ENCODE assay signal across 22 mouse cellular contexts in the genomic region with DNA sequence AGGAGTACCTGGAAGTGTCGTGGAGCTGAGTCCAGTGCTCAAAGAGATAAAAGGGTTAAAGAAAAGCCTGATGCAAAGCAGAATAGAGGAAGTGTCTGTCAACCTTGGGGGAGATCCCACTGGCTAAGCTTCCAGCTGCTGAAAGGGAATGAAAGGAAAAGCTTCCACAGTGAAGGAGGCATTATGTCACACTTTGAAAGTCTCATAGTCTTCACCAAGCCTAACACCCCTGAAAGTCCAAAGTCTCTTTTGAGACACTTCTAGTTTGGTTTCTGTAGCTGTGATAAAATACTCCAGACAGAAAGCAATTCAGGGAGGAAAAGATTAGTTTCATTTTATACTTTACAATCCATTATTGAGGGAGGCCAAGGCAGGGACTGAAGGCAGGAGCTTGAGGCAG.
DNase-seq lines count a peak whose midpoint lies in the region; ATAC-seq and TF ChIP-seq lines count a peak whose summit lies in the region.
"Had no signal": no experiment of that assay in that cellular context is flagged by ENCODE, and none has a peak within 500 bp of the region (broad histone marks: within the 10 kb centered on the region; RNA-seq: fewer than 3 reads in every experiment).

No protein-coding gene starts in this region.

- H3K36me3 ChIP-seq in midbrain, embryonic 11.5 days (ENCODE audit: control insufficient read depth, insufficient read depth, low read length), result no peaks in the 10 kb centered on the region
- no peaks in the 10 kb centered on the region for H3K36me3 ChIP-seq in midbrain, embryonic 15.5 days (replicated peaks)
- no peaks in the 10 kb centered on the region for H3K36me3 ChIP-seq in intestine, embryonic 15.5 days
- no peaks in the 10 kb centered on the region for H3K36me3 ChIP-seq in intestine, embryonic 16.5 days (ENCODE audit: control insufficient read depth, insufficient read depth, low read length)
- no peaks in the 10 kb centered on the region for H3K36me3 ChIP-seq in intestine, postnatal 0 days (ENCODE audit: control insufficient read depth, insufficient read depth)
- H3K36me3 ChIP-seq in hindbrain, embryonic 11.5 days (ENCODE audit: control insufficient read depth, insufficient read depth, low read length), result no peaks in the 10 kb centered on the region
- no peaks in the 10 kb centered on the region for H3K36me3 ChIP-seq in thymus, adult 2 months (ENCODE audit: control insufficient read depth, insufficient read depth, low read length)
- H3K36me3 ChIP-seq: G1E had no signal

- TF ChIP-seq POLR2A in thymus, adult 2 months (IDR thresholded peaks at IDR 0.05; ENCODE audit: control insufficient read depth, extremely low read depth, insufficient read depth, low read length, poor library complexity), result no peak

- WGBS in midbrain, embryonic 11.5 days, result 50% methylated on average over 1 of the region's 1 CpGs
- 20% methylated on average over 1 of the region's 1 CpGs for WGBS in midbrain, embryonic 15.5 days
- 34% methylated on average over 1 of the region's 1 CpGs for WGBS in intestine, embryonic 15.5 days
- 55% methylated on average over 1 of the region's 1 CpGs for WGBS in intestine, embryonic 16.5 days
- 37% methylated on average over 1 of the region's 1 CpGs for WGBS in intestine, postnatal 0 days
- WGBS in hindbrain, embryonic 11.5 days, result 43% methylated on average over 1 of the region's 1 CpGs
- WGBS in thymus, adult 2 months, result 38% methylated on average over 1 of the region's 1 CpGs

- peak; percentile 41 for DNase-seq in midbrain, embryonic 11.5 days (ENCODE audit: low spot score, missing footprints)
- no peak for DNase-seq in hindbrain, embryonic 11.5 days (ENCODE audit: low spot score)
- DNase-seq in thymus, adult 2 months, result no peak
- no peak for DNase-seq in right cerebral cortex, postnatal 36 days (ENCODE audit: low spot score in 2 of 2)
- DNase-seq: adrenal gland, adult 2 months; adrenal gland, adult 8-10 months; adrenal gland, postnatal 10 days; adrenal gland, postnatal 14 days; adrenal gland, postnatal 25 days; adrenal gland, postnatal 36 days; B cell, adult 2 months; cerebellum, adult 11 months; cerebellum, adult 11-12 months had no signal

- no peak for ATAC-seq in midbrain, embryonic 11.5 days (ENCODE audit: low FRiP score)
- ATAC-seq in midbrain, embryonic 15.5 days (replicated peaks), result no peak
- ATAC-seq in intestine, embryonic 15.5 days, result peak; percentile 67
- ATAC-seq in intestine, embryonic 16.5 days, result peak; percentile 70
- ATAC-seq in intestine, postnatal 0 days, result peak; percentile 82
- no peak for ATAC-seq in hindbrain, embryonic 11.5 days (ENCODE audit: low FRiP score)
- ATAC-seq: activated CD4-positive, CD25-positive, alpha-beta regulatory T cell, adult 4 months; CD4-positive, CD25-positive, alpha-beta regulatory T cell, adult 4 months; Patski had no signal

- no peak overlapping the region for H3K4me3 ChIP-seq in midbrain, embryonic 11.5 days (ENCODE audit: low read depth, low read length)
- no peak overlapping the region for H3K4me3 ChIP-seq in midbrain, embryonic 15.5 days
- H3K4me3 ChIP-seq in intestine, embryonic 15.5 days (replicated peaks), result no peak overlapping the region
- H3K4me3 ChIP-seq in intestine, embryonic 16.5 days (ENCODE audit: low read length), result no peak overlapping the region
- H3K4me3 ChIP-seq in intestine, postnatal 0 days (ENCODE audit: low read depth, low read length), result no peak overlapping the region
- no peak overlapping the region for H3K4me3 ChIP-seq in hindbrain, embryonic 11.5 days (ENCODE audit: low read depth, low read length)
- H3K4me3 ChIP-seq in thymus, adult 2 months (ENCODE audit: control insufficient read depth, insufficient read depth, low read length), result no peak overlapping the region

- no peaks in the 10 kb centered on the region for H3K9me3 ChIP-seq in midbrain, embryonic 11.5 days (ENCODE audit: control insufficient read depth, low read length)
- no peaks in the 10 kb centered on the region for H3K9me3 ChIP-seq in midbrain, embryonic 15.5 days
- no peaks in the 10 kb centered on the region for H3K9me3 ChIP-seq in intestine, embryonic 15.5 days
- H3K9me3 ChIP-seq in intestine, embryonic 16.5 days (ENCODE audit: control insufficient read depth, low read length), result no peaks in the 10 kb centered on the region
- no peaks in the 10 kb centered on the region for H3K9me3 ChIP-seq in intestine, postnatal 0 days (ENCODE audit: control insufficient read depth)
- H3K9me3 ChIP-seq in hindbrain, embryonic 11.5 days (ENCODE audit: control insufficient read depth, low read length), result no peaks in the 10 kb centered on the region

- no peak overlapping the region for H3K27ac ChIP-seq in midbrain, embryonic 11.5 days (ENCODE audit: low read depth, low read length)
- H3K27ac ChIP-seq in midbrain, embryonic 15.5 days, result no peak overlapping the region
- no peak overlapping the region for H3K27ac ChIP-seq in intestine, embryonic 15.5 days
- H3K27ac ChIP-seq in intestine, embryonic 16.5 days (ENCODE audit: low read length), result no peak overlapping the region
- H3K27ac ChIP-seq in intestine, postnatal 0 days (ENCODE audit: low read depth, low read length), result no peak overlapping the region
- no peak overlapping the region for H3K27ac ChIP-seq in hindbrain, embryonic 11.5 days (ENCODE audit: low read depth, low read length)
- H3K27ac ChIP-seq in thymus, adult 2 months (ENCODE audit: control insufficient read depth, insufficient read depth, low read length), result no peak overlapping the region

- H3K4me1 ChIP-seq in midbrain, embryonic 11.5 days (ENCODE audit: control insufficient read depth, insufficient read depth, low read length), result no peaks in the 10 kb centered on the region
- H3K4me1 ChIP-seq in midbrain, embryonic 15.5 days, result peaks cover 4% of the 10 kb centered on the region; the same call in 1 of the 2 replicates
- H3K4me1 ChIP-seq in intestine, embryonic 15.5 days (replicated peaks), result no peaks in the 10 kb centered on the region
- H3K4me1 ChIP-seq in intestine, embryonic 16.5 days (ENCODE audit: control insufficient read depth, insufficient read depth, low read length), result no peaks in the 10 kb centered on the region
- H3K4me1 ChIP-seq in intestine, postnatal 0 days (replicated peaks; ENCODE audit: control insufficient read depth, insufficient read depth, low read length), result no peaks in the 10 kb centered on the region
- no peaks in the 10 kb centered on the region for H3K4me1 ChIP-seq in hindbrain, embryonic 11.5 days (replicated peaks; ENCODE audit: control insufficient read depth, insufficient read depth, low read length)
- no peaks in the 10 kb centered on the region for H3K4me1 ChIP-seq in thymus, adult 2 months (replicated peaks; ENCODE audit: control insufficient read depth, insufficient read depth, low read length)

- H3K4me2 ChIP-seq in midbrain, embryonic 11.5 days, result no peak overlapping the region
- no peak overlapping the region for H3K4me2 ChIP-seq in midbrain, embryonic 15.5 days
- H3K4me2 ChIP-seq in intestine, embryonic 15.5 days (replicated peaks), result no peak overlapping the region
- H3K4me2 ChIP-seq in intestine, embryonic 16.5 days (ENCODE audit: low read depth, low read length), result no peak overlapping the region
- no peak overlapping the region for H3K4me2 ChIP-seq in intestine, postnatal 0 days (replicated peaks; ENCODE audit: low read depth)
- no peak overlapping the region for H3K4me2 ChIP-seq in hindbrain, embryonic 11.5 days (replicated peaks; ENCODE audit: low read depth, low read length)

- no peak for TF ChIP-seq CTCF in intestine, postnatal 0 days (IDR thresholded peaks at IDR 0.05; ENCODE audit: low read depth)
- TF ChIP-seq CTCF in thymus, adult 2 months (IDR thresholded peaks at IDR 0.05; ENCODE audit: borderline replicate concordance, control insufficient read depth, extremely low read depth, insufficient read depth, low read length, poor library complexity), result no peak

- no peak overlapping the region for H3K9ac ChIP-seq in midbrain, embryonic 11.5 days (ENCODE audit: low read length)
- no peak overlapping the region for H3K9ac ChIP-seq in midbrain, embryonic 15.5 days
- no peak overlapping the region for H3K9ac ChIP-seq in intestine, embryonic 15.5 days
- H3K9ac ChIP-seq in intestine, embryonic 16.5 days (ENCODE audit: low read depth, low read length), result no peak overlapping the region
- H3K9ac ChIP-seq in intestine, postnatal 0 days (ENCODE audit: low read depth, low read length), result no peak overlapping the region
- no peak overlapping the region for H3K9ac ChIP-seq in hindbrain, embryonic 11.5 days (ENCODE audit: low read depth, low read length)

- H3K27me3 ChIP-seq in midbrain, embryonic 11.5 days (ENCODE audit: control insufficient read depth, insufficient read depth, low read length), result no peaks in the 10 kb centered on the region
- H3K27me3 ChIP-seq in midbrain, embryonic 15.5 days (replicated peaks), result no peaks in the 10 kb centered on the region
- H3K27me3 ChIP-seq in intestine, embryonic 15.5 days (replicated peaks), result no peaks in the 10 kb centered on the region
- no peaks in the 10 kb centered on the region for H3K27me3 ChIP-seq in intestine, embryonic 16.5 days (replicated peaks; ENCODE audit: control insufficient read depth, insufficient read depth, low read length)
- no peaks in the 10 kb centered on the region for H3K27me3 ChIP-seq in intestine, postnatal 0 days (replicated peaks; ENCODE audit: control insufficient read depth, insufficient read depth, low read length)
- no peaks in the 10 kb centered on the region for H3K27me3 ChIP-seq in hindbrain, embryonic 11.5 days (ENCODE audit: control insufficient read depth, insufficient read depth, low read length)
- no peaks in the 10 kb centered on the region for H3K27me3 ChIP-seq in thymus, adult 2 months (ENCODE audit: control insufficient read depth, insufficient read depth, low read length)
- H3K27me3 ChIP-seq: CH12.LX, Patski had no signal

Comparison
In these comparisons a context has a peak if more than half of its experiments do, and no peak if none do; other contexts are left out.
1. ATAC-seq: peak in intestine, embryonic 15.5 days (single experiment), intestine, embryonic 16.5 days (single experiment) and intestine, postnatal 0 days (single experiment); none in midbrain, embryonic 11.5 days (single experiment), midbrain, embryonic 15.5 days (single experiment) and hindbrain, embryonic 11.5 days (single experiment).